Mouse (Mus musculus) gastrocnemius, adult 8-10 months (tissue): ENCODE measurements at regions not wholly inside any gene's neighbourhood (a gene's known extent, or its start where the extent isn't known, plus 50 kb on each side); places are given as distances from the start of the nearest gene placed in this dataset.

ENCODE experiments used
- DNase-seq, 2 experiments: peaks; one replicate each; pipeline ENCODE4 v3.0.0; 2022; ENCODE audit warnings: low spot score in 2 of 2

DNA sequence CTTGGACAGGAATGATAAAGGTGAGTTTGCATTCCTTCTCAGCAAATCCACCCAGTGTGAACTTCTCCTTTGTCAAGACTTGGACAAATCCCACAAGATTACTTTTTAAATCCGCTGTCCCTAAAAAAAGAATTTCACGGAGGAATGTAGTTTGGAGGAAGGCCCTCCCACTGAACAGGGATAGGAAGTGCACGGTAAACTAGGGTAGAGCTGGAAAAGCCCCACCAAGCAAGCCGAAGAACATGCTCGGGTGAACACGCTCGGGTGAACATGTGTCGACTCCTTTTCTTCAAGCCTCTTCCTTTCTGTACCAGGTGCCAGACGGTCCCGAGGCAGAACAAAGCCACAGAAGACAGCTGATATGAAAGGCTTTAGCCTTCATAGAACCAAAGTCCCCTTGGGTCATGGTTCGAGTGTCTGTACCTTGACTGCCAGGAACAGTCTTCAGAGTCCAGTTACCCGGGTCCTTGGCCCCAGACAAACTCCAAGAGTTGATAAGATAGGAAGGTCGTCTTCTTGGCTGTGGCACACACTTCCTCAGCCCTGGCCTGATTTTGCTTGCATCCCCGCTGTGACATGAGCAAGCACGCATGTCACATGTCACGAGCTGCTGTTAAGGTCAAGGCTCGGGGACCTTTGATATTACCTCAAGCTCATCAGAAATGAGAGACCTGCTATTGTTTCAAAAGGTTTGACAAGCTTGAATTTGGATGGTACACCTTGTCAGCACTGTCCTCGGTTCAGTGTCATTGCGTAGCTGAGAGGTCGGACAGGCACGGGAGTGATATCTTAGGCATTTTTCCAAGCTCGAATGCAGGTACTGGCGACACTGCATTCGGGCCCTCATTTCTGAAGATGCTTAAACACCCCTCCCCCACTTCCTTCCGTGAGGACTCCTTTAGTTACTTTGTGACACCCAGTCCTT lies 51.5 kb upstream of the Ryk start:
- no peak for DNase-seq

DNA sequence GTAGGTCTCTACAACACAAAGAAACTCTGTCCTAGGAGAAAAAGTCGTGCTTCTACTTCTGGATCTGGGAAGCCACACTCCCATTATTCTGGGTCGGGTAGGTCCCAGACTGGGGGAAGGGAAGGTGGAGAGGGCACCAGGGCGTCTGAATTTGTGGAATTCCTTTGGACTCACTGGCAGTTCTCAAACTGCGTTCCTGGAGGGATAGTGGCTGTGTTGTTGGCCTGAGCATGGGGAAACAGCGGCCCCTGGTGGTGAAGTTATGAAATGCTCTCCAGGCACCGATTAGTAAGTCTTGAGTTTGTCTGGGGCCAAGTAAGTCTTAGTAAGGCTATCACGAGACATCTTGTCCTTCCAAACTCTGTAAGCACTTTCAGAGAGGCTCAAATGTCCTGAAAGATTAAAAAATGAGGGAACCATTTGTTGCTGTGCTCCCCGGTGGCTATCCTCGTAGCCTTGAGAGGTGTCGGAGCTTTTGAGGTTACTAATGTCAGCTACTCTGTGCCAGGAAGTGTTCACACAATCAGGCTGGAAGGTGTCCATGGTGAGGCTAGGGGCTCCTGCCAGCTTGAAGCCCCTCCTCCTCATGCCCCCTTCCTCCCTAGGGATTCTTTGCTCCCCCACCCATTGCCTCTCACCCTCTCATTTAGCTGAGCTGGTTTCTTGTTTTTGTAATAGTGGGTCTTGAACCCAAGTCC lies 50.2 kb upstream of the Ryk start:
- DNase-seq = peak; percentile 80 to 82
